Comparison of ENCODE assay signal across 22 mouse cellular contexts in genomic region chr9:116885617-116886016, GRCm38 (mm10).
"Had no signal": no experiment of that assay in that cellular context is flagged by ENCODE, and none has a peak within 500 bp of the region (broad histone marks: within the 10 kb centered on the region; RNA-seq: fewer than 3 reads in every experiment).

No protein-coding gene starts in this region.

- H3K27ac ChIP-seq: layer of hippocampus, adult 2 months; limb, embryonic 10.5 days; limb, embryonic 13.5 days; liver, embryonic 12.5 days; liver, embryonic 15.5 days; macrophage; midbrain, embryonic 12.5 days; midbrain, embryonic 15.5 days; neural tube, embryonic 12.5 days; neural tube, embryonic 15.5 days had no signal

- ATAC-seq: midbrain, embryonic 15.5 days had no signal

- H3K36me3 ChIP-seq: limb, embryonic 13.5 days; liver, embryonic 12.5 days; liver, embryonic 15.5 days; midbrain, embryonic 12.5 days; midbrain, embryonic 15.5 days; neural tube, embryonic 12.5 days; neural tube, embryonic 15.5 days; stomach, embryonic 15.5 days had no signal

- H3K4me1 ChIP-seq: limb, embryonic 10.5 days; midbrain, embryonic 12.5 days; midbrain, embryonic 15.5 days; neural tube, embryonic 12.5 days; stomach, embryonic 15.5 days had no signal

- H3K27me3 ChIP-seq: limb, embryonic 13.5 days; liver, embryonic 12.5 days; liver, embryonic 15.5 days; midbrain, embryonic 12.5 days; midbrain, embryonic 15.5 days; neural tube, embryonic 12.5 days; neural tube, embryonic 15.5 days; stomach, embryonic 15.5 days had no signal

- H3K4me3 ChIP-seq: layer of hippocampus, adult 2 months; limb, embryonic 10.5 days; limb, embryonic 13.5 days; liver, embryonic 12.5 days; liver, embryonic 15.5 days; midbrain, embryonic 12.5 days; midbrain, embryonic 15.5 days; neural tube, embryonic 12.5 days; neural tube, embryonic 15.5 days; stomach, embryonic 15.5 days had no signal

- H3K4me2 ChIP-seq: limb, embryonic 13.5 days; liver, embryonic 12.5 days; liver, embryonic 15.5 days; midbrain, embryonic 12.5 days; midbrain, embryonic 15.5 days; neural tube, embryonic 12.5 days; neural tube, embryonic 15.5 days; stomach, embryonic 15.5 days had no signal

- H3K9ac ChIP-seq: limb, embryonic 13.5 days; liver, embryonic 12.5 days; liver, embryonic 15.5 days; midbrain, embryonic 12.5 days; midbrain, embryonic 15.5 days; neural tube, embryonic 12.5 days; neural tube, embryonic 15.5 days; stomach, embryonic 15.5 days had no signal

- H3K9me3 ChIP-seq: limb, embryonic 10.5 days; liver, embryonic 12.5 days; liver, embryonic 15.5 days; midbrain, embryonic 12.5 days; midbrain, embryonic 15.5 days; neural tube, embryonic 12.5 days; neural tube, embryonic 15.5 days; stomach, embryonic 15.5 days had no signal

- DNase-seq: kidney, adult 11 months; kidney, adult 9 months; kidney, postnatal 25 days; layer of hippocampus, adult 9-11 months; liver; lung, postnatal 14 days; right cerebral cortex, adult 18-20 months; right cerebral cortex, postnatal 14 days; right cerebral cortex, postnatal 4 days; thymus, adult 18-20 months; thymus, postnatal 36 days had no signal
